Mouse (Mus musculus): ENCODE measurements at regions not wholly inside any gene's neighbourhood (a gene's known extent, or its start where the extent isn't known, plus 50 kb on each side); places are given as distances from the start of the nearest gene placed in this dataset.

DNA sequence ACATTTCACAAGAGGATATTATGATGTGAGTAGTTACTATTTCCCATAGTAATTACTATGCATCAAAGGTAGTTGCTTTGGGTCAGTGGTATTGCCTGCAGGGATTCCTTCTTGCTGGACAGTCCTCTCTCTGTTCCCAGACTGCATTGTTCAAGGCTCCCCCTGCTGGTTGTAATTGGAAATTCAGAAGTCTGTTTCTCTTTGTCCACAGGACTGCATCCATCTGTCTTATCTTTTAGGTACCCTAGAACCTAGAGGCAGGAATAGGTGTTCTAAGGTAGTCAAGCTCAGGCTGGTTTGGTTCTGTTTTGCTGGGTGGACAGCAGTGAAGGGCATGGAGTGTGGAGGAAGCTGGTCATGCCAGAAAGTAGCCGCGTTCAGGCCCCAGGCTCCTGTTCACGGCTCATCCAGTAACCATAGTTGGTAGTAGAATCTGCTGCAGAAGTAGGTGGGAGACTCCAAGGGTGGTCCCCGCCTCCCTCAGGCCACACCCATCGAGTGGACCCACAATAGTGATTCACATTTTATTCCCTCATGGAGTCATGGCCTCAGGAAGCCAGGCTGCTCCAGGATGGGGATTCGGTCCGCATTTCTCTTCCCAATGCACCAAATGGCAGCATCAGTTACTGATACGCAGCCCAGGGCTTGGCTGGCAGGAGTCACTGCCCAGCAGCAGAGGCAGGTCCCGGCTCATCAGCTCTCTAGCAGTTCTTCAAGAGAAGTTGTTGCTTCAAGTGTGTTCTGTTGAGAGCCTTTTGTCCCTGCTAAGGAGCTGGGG, 51.7 kb upstream of the Caprin1 start:
- H3K4me1 ChIP-seq (ENCODE audit: control insufficient read depth, insufficient read depth, low read length) = no peaks in the 10 kb centered on the region
- 78% methylated on average over 9 of the region's 9 CpGs for WGBS
- H3K27ac ChIP-seq (ENCODE audit: control insufficient read depth, insufficient read depth, low read depth, low read length, poor library complexity) = no peak overlapping the region
- no peak overlapping the region for H3K4me3 ChIP-seq (replicated peaks; ENCODE audit: control insufficient read depth, low read depth, low read length)
- TF ChIP-seq POLR2A (IDR thresholded peaks at IDR 0.05; ENCODE audit: borderline replicate concordance, control insufficient read depth, low read depth, low read length) (no peak), CTCF (IDR thresholded peaks at IDR 0.05; ENCODE audit: control insufficient read depth, insufficient read depth, low read length) (peak; percentile 36; the same call in 1 of the 2 replicates)

DNA sequence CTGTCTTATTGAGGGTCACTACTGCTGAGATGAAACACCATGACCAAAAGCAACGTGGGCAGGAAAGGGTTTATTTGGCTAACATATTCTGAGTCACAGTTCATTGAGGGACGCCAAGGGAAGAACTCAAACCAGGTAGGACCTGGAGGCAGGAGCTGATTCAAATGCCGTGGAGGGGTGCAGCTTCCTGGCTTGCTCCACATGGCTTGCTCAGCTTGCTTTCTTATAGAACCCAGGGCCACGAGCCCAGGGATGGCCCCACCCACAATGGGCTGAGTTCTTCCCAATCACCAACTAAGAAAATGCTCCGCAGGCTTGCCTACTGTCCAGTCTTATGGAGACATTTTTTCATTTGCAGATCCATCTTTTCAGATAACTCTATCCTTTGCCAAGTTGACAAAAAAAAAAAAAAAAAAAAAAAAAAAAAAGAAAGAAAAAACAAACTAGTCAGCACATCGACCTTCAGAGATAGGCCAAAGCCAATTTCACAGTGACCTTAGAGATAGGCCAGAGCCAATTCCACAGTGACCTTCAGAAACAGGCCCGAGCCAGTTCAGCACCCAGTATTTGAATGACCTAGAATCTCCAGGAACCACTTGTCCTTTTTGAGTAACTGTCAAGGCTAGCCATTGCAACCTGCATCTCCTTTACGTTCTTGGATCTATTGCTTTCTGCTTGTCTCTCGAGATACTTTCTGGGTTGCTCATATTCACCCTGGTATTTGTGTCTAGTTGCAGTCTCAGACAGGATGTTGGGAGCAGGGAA, 52.5 kb upstream of the Caprin1 start:
- Histone ChIP-seq H3K27ac (ENCODE audit: control insufficient read depth, insufficient read depth, low read depth, low read length, poor library complexity) (no peak overlapping the region), H3K4me3 (replicated peaks; ENCODE audit: control insufficient read depth, low read depth, low read length) (no peak overlapping the region), H3K4me1 (ENCODE audit: control insufficient read depth, insufficient read depth, low read length) (no peaks in the 10 kb centered on the region)
- no peak for TF ChIP-seq POLR2A (IDR thresholded peaks at IDR 0.05; ENCODE audit: borderline replicate concordance, control insufficient read depth, low read depth, low read length)
- TF ChIP-seq CTCF (IDR thresholded peaks at IDR 0.05; ENCODE audit: control insufficient read depth, insufficient read depth, low read length) = no peak
- WGBS = 83% methylated on average over 9 of the region's 9 CpGs

- Histone ChIP-seq H3K4me3 (replicated peaks; ENCODE audit: control insufficient read depth, low read depth, low read length) (no peak overlapping the region), H3K27ac (ENCODE audit: control insufficient read depth, insufficient read depth, low read depth, low read length, poor library complexity) (no peak overlapping the region), H3K4me1 (ENCODE audit: control insufficient read depth, insufficient read depth, low read length) (no peaks in the 10 kb centered on the region)
- no peak for TF ChIP-seq CTCF (IDR thresholded peaks at IDR 0.05; ENCODE audit: control insufficient read depth, insufficient read depth, low read length)
- TF ChIP-seq POLR2A (IDR thresholded peaks at IDR 0.05; ENCODE audit: borderline replicate concordance, control insufficient read depth, low read depth, low read length) = no peak
- 77% methylated on average over 5 of the region's 5 CpGs for WGBS
Observed at GRCm38 (mm10) chr2:103850531-103850816, 53.0 kb upstream of the Caprin1 start.

DNA sequence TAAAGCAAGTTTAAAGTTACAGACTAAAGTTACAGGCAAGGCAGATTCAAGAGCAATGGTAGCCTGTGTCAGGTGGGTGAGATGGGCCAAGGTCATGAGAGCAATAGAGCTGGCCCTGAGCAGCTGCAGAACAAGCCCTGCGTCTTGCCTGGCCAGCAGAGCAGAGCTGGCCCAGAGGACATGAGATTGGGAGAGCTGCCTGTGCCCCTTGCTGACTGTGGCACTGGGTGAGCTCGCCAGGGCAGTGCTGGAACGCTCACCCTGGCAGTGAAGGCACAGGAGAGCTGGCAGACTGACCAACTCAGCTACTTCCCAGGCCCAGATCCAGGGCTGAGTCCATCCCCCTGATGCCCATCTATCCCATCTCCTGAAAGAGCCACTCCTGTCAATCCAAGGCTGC, 53.7 kb upstream of the Caprin1 start:
- TF ChIP-seq POLR2A (IDR thresholded peaks at IDR 0.05; ENCODE audit: borderline replicate concordance, control insufficient read depth, low read depth, low read length) = no peak
- no peak for TF ChIP-seq CTCF (IDR thresholded peaks at IDR 0.05; ENCODE audit: control insufficient read depth, insufficient read depth, low read length)
- Histone ChIP-seq H3K27ac (ENCODE audit: control insufficient read depth, insufficient read depth, low read depth, low read length, poor library complexity) (no peak overlapping the region; the same call in 1 of the 2 replicates), H3K4me1 (ENCODE audit: control insufficient read depth, insufficient read depth, low read length) (no peaks in the 10 kb centered on the region), H3K4me3 (replicated peaks; ENCODE audit: control insufficient read depth, low read depth, low read length) (no peak overlapping the region)
- whole genome bisulfite sequencing = 93% methylated on average over 3 of the region's 3 CpGs

- WGBS = 71% methylated on average over 8 of the region's 8 CpGs
- no peak overlapping the region for H3K4me3 ChIP-seq (replicated peaks; ENCODE audit: control insufficient read depth, low read depth, low read length)
- TF ChIP-seq CTCF (IDR thresholded peaks at IDR 0.05; ENCODE audit: control insufficient read depth, insufficient read depth, low read length) = no peak
- TF ChIP-seq POLR2A (IDR thresholded peaks at IDR 0.05; ENCODE audit: borderline replicate concordance, control insufficient read depth, low read depth, low read length) = no peak
Observed at GRCm38 (mm10) chr2:103861226-103861625, 63.8 kb upstream of the Caprin1 start.

GRCm38 (mm10) chr2:103864254-103864653, 66.8 kb upstream of the Caprin1 start:
- TF ChIP-seq POLR2A (IDR thresholded peaks at IDR 0.05; ENCODE audit: borderline replicate concordance, control insufficient read depth, low read depth, low read length) = no peak
- TF ChIP-seq CTCF (IDR thresholded peaks at IDR 0.05; ENCODE audit: control insufficient read depth, insufficient read depth, low read length) = no peak
- WGBS = 91% methylated on average over 2 of the region's 2 CpGs
- Histone ChIP-seq H3K4me3 (replicated peaks; ENCODE audit: control insufficient read depth, low read depth, low read length) (no peak overlapping the region), H3K27ac (ENCODE audit: control insufficient read depth, insufficient read depth, low read depth, low read length, poor library complexity) (no peak overlapping the region), H3K4me1 (ENCODE audit: control insufficient read depth, insufficient read depth, low read length) (no peaks in the 10 kb centered on the region)

More at GRCm38 (mm10) chr2:103861226-103861625, 63.8 kb upstream of the Caprin1 start:
- Histone ChIP-seq H3K4me1 (ENCODE audit: control insufficient read depth, insufficient read depth, low read length) (no peaks in the 10 kb centered on the region), H3K27ac (ENCODE audit: control insufficient read depth, insufficient read depth, low read depth, low read length, poor library complexity) (no peak overlapping the region)

DNA sequence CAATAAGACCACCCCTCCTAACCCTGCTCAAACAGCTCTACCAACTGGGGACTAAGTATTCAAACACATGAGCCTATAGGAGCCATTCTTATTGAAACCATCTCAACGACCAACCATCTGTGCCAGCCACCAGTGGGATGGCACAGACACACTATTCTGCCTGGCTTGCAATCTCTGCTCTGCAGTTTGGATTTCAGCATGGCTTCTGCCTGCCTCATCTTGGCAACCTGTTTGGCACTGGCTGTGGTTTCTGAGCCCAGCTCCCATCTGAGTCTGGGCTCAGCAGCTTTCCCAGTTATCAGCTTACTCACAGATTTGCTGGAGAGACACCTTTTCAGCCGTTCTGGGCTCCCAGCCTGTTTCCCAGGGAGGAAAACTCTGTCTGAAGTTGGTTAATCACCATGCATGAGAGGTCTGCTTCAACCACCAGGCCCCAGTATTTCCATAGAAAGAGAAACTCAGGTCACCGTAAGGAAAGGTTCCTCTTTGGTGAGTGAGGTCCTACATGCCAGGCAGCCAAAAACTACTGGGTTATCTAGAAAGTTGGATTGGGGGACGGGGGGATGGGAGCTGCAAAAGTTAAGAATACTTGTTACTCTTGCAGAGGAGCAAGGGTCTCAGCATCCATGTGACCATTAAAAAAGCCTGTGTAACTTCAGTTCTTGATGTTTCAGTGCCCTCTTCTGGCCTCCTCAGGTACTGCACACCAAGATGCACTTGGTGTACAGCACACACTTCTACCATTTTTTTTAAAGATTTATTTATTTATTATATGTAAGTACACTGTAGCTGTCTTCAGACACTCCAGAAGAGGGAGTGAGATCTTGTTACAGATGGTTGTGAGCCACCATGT, 68.1 kb upstream of the Caprin1 start:
- Histone ChIP-seq H3K4me1 (ENCODE audit: control insufficient read depth, insufficient read depth, low read length) (no peaks in the 10 kb centered on the region), H3K4me3 (replicated peaks; ENCODE audit: control insufficient read depth, low read depth, low read length) (no peak overlapping the region), H3K27ac (ENCODE audit: control insufficient read depth, insufficient read depth, low read depth, low read length, poor library complexity) (no peak overlapping the region)
- WGBS = 65% methylated on average over 4 of the region's 4 CpGs
- peak; percentile 29; the same call in 1 of the 2 replicates for TF ChIP-seq CTCF (IDR thresholded peaks at IDR 0.05; ENCODE audit: control insufficient read depth, insufficient read depth, low read length)
- TF ChIP-seq POLR2A (IDR thresholded peaks at IDR 0.05; ENCODE audit: borderline replicate concordance, control insufficient read depth, low read depth, low read length) = no peak
